Mouse (Mus musculus) liver, adult 2 months (tissue): ENCODE measurements at regions not wholly inside any gene's neighbourhood (a gene's known extent, or its start where the extent isn't known, plus 50 kb on each side); places are given as distances from the start of the nearest gene placed in this dataset.

Experiments
- CTCF ChIP-seq: fragments of 200-500 bp; IDR thresholded peaks from 2 replicates; pipeline ENCODE4 v1.5.1; 2011; ENCODE audit warnings: low read depth, low read length, control low read depth
- POLR2A ChIP-seq: fragments of 200-500 bp; IDR thresholded peaks from 2 replicates; pipeline ENCODE4 v1.6.1; 2011; ENCODE audit warnings: low read length, control low read depth; ENCODE audit not compliant: insufficient read depth; ENCODE audit errors: extremely low read depth

DNA sequence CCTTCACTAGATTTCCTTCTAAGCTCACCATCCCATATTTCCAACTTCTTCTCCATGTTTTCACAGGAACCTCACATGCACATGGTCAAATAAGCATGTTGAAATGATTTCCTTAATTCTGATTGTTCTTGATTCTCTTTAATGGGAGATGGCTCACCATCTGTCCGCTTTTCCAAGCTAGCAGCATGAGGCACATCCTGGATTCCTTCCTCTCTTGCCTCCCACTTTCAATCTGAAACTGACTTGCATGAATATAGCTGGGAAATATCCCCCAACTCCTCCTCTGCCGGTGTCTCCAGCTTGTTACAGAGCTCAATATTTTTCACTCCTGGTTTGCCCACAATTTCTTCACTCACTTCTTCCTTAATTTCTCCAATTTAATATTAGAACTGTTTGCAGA, 261.3 kb upstream of the Large1 start:
- TF ChIP-seq CTCF (no peak), POLR2A (no peak)
